Mouse (Mus musculus): ENCODE measurements around the gene Zbtb8b.
A peak's percentile ranks its signal among the peaks of the same experiment; 100 is the strongest.

The Zbtb8b gene

DNA sequence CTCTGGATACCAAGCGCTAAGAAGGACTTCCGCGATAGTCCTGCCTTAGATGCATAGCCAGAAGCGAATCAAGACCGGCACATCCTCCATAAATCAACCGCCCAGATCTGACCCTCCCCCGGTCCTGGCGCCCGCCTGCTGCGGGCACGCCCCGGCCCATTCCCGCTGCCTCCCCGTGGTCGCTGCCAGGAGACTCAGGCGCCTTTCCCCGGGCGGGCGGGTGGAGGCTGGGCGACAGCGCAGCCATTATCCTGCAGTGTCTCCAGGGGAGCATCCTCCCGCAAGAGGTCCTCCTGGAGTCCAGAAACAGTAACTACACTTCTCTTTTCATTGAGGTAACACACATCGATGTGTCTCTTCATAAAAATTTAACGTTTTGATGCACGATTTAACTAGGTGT is 34.2 kb downstream of the Zbtb8b start:
- Histone ChIP-seq H3K36me3 (ENCODE audit: insufficient read depth, low read length) (no peaks in the 10 kb centered on the region), H3K4me3 (replicated peaks; ENCODE audit: low read length) (peak overlapping the region; percentile 60), H3K4me1 (replicated peaks; ENCODE audit: low read depth, low read length) (peaks cover 20% of the 10 kb centered on the region), H3K9me3 (ENCODE audit: low read length) (no peaks in the 10 kb centered on the region), H3K27me3 (ENCODE audit: insufficient read depth, low read length) (no peaks in the 10 kb centered on the region)
- no peak for TF ChIP-seq NANOG (IDR thresholded peaks at IDR 0.05; ENCODE audit: borderline replicate concordance, low read length)
- TF ChIP-seq CTCF (conservative IDR thresholded peaks at IDR 0.05; ENCODE audit: low read length), result peak; percentile 14; the same call in 1 of the 2 replicates
- TF ChIP-seq POU5F1 (IDR thresholded peaks at IDR 0.05; ENCODE audit: borderline replicate concordance, low read length), result no peak

DNA sequence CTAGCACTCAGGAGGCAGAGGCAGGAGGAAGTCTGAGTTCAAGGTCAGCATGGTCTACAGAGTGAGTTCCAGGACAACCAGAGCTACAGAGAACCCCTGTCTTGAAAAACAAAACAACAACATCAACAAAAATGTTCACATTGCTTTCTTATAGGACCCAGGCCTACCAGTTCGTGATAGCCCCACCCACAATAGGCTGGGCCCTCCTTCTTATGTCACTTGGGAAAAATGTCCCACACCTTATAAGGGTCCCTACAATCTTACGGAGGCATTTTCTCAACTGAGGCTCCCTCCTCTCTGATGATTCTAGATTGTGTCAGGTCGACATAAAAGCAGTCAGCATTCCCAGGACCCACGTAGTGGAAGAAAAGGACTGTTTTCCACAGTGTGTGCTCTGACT is 40.8 kb downstream of the Zbtb8b start:
- H3K27me3 ChIP-seq (ENCODE audit: insufficient read depth, low read length), result no peaks in the 10 kb centered on the region
- H3K4me3 ChIP-seq (replicated peaks; ENCODE audit: low read length), result no peak overlapping the region
- H3K4me1 ChIP-seq (replicated peaks; ENCODE audit: low read depth, low read length), result peaks cover 48% of the 10 kb centered on the region
- no peaks in the 10 kb centered on the region for H3K36me3 ChIP-seq (ENCODE audit: insufficient read depth, low read length)
- H3K9me3 ChIP-seq (ENCODE audit: low read length), result no peaks in the 10 kb centered on the region
- TF ChIP-seq CTCF (conservative IDR thresholded peaks at IDR 0.05; ENCODE audit: low read length), result no peak
- no peak for TF ChIP-seq NANOG (IDR thresholded peaks at IDR 0.05; ENCODE audit: borderline replicate concordance, low read length)
- TF ChIP-seq POU5F1 (IDR thresholded peaks at IDR 0.05; ENCODE audit: borderline replicate concordance, low read length), result no peak

DNA sequence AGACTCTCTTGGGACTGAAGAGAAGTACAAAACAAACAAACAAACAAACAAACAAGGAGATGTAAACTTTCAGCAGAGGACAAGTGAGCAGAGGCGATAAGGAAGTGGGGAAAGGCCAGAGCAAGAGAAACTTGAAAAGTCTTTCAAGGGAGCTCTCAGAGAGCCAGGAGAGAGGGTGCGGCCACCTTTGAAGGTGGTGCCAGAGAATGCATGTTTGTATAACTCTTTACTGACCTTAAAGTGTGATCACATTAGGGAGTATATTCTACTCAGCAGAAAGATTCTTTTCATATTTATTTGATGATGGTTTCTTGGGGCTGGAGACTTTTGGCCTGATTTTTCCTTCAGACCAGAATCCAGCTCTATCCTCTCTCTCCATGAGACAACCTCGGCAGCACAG is 43.7 kb downstream of the Zbtb8b start:
- H3K27me3 ChIP-seq (ENCODE audit: insufficient read depth, low read length), result no peaks in the 10 kb centered on the region
- H3K4me3 ChIP-seq (replicated peaks; ENCODE audit: low read length), result no peak overlapping the region
- TF ChIP-seq POU5F1 (IDR thresholded peaks at IDR 0.05; ENCODE audit: borderline replicate concordance, low read length) (no peak), CTCF (conservative IDR thresholded peaks at IDR 0.05; ENCODE audit: low read length) (no peak), NANOG (IDR thresholded peaks at IDR 0.05; ENCODE audit: borderline replicate concordance, low read length) (no peak)
- H3K9me3 ChIP-seq (ENCODE audit: low read length), result no peaks in the 10 kb centered on the region
- H3K36me3 ChIP-seq (ENCODE audit: insufficient read depth, low read length), result no peaks in the 10 kb centered on the region
- H3K4me1 ChIP-seq (replicated peaks; ENCODE audit: low read depth, low read length), result peaks cover 75% of the 10 kb centered on the region

DNA sequence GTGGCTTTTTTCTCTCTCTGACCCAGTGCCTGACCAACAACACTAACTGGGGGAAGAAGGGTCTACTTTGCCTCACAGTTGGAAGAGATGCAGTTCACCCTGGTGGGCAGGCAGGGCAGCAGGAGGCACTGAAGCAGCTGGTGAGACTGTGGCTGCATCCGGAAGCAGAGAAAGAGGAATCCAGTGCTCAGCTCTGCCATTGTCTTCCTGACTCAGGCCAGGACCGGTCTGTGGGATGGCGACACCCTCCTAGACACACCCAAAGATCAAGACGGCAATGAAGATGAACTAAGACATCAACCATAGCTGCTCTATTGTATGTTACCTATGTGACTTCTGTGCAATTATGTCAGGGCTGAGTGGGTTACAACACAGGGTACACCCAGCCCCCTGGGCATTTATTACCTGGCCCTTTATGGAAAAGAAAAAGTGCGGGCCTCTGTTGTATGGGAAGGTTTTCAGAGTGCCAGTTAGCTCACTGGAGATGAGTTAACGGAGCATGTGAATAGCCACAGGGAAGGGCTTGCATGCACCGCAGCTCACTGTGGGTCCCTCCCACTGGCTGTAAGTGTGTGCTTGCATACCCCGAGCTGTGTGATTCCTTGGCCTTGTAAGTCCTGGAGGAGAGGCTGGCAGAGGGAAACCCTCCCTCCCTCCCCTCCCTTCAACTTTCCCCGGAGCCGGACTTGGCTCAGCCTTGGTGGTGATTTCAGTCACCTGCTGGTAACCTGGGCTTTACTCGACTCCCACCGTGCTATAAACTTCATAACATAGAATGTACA is 46.4 kb downstream of the Zbtb8b start:
- Histone ChIP-seq H3K27me3 (ENCODE audit: insufficient read depth, low read length) (no peaks in the 10 kb centered on the region), H3K4me3 (replicated peaks; ENCODE audit: low read length) (peak overlapping the region; percentile 57), H3K9me3 (ENCODE audit: low read length) (no peaks in the 10 kb centered on the region), H3K4me1 (replicated peaks; ENCODE audit: low read depth, low read length) (peaks cover 77% of the 10 kb centered on the region), H3K36me3 (ENCODE audit: insufficient read depth, low read length) (no peaks in the 10 kb centered on the region)
- TF ChIP-seq NANOG (IDR thresholded peaks at IDR 0.05; ENCODE audit: borderline replicate concordance, low read length) (peak; percentile 43; the same call in 1 of the 2 replicates), POU5F1 (IDR thresholded peaks at IDR 0.05; ENCODE audit: borderline replicate concordance, low read length) (no peak), CTCF (conservative IDR thresholded peaks at IDR 0.05; ENCODE audit: low read length) (no peak)

DNA sequence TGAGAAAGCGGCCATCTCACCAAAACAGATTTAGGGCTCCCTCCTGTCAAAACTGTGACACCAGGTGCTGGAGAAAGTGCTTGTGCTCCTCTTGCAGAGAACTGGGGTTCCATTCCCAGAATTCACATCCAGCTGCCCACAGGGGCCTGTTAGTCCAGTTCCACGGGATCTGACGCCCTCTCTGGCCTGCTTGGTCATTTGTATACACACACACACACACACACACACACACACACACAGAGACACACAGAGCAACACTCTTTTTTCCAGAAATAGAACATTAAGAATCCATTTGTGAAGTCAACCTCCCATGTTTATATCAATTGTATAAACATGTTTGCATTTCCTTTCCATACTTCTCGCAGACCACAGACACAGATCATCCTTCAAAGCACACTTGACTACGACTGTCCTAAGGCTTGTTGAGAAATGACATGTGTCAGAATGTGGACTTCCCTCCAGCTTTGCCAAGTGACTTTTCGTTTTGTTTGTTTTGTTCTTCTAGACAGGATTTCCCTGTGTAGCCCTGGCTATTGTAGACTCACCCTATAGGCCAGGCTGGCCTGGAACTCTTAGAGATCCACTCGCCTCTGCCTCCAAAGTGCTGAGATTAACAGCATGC is 49.6 kb downstream of the Zbtb8b start:
- TF ChIP-seq CTCF (conservative IDR thresholded peaks at IDR 0.05; ENCODE audit: low read length) (no peak), NANOG (IDR thresholded peaks at IDR 0.05; ENCODE audit: borderline replicate concordance, low read length) (no peak), POU5F1 (IDR thresholded peaks at IDR 0.05; ENCODE audit: borderline replicate concordance, low read length) (no peak)
- Histone ChIP-seq H3K27me3 (ENCODE audit: insufficient read depth, low read length) (no peaks in the 10 kb centered on the region), H3K4me3 (replicated peaks; ENCODE audit: low read length) (no peak overlapping the region), H3K9me3 (ENCODE audit: low read length) (no peaks in the 10 kb centered on the region), H3K4me1 (replicated peaks; ENCODE audit: low read depth, low read length) (peaks cover 84% of the 10 kb centered on the region), H3K36me3 (ENCODE audit: insufficient read depth, low read length) (no peaks in the 10 kb centered on the region)

DNA sequence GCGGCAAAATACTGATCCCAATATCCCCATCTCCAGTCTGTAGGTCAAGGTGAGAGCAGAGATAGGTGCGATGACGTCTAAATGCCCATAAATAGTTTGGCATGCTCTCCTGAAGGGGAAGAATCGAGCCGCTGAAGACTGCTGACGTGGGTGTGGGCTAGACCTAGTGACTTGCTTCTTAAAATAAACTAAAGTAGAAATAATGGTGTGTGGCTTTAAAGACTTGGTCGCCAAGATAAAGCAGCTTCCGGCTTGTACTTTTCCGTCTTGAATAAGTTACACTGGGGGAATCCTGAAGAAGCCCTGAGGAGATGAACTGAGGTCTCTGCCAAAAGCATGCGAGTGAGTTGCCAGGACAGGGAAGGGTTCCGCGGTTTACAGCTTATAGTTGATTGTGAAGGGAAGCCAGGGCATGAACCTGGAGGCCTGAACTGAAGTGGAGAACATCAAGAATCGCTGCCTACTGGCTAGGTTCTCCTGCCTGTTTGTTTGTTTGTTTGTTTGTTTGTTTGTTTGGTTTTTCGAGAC is 50.4 kb downstream of the Zbtb8b start:
- peaks cover 84% of the 10 kb centered on the region for H3K4me1 ChIP-seq (replicated peaks; ENCODE audit: low read depth, low read length)
- TF ChIP-seq NANOG (IDR thresholded peaks at IDR 0.05; ENCODE audit: borderline replicate concordance, low read length) (no peak), CTCF (conservative IDR thresholded peaks at IDR 0.05; ENCODE audit: low read length) (no peak), POU5F1 (IDR thresholded peaks at IDR 0.05; ENCODE audit: borderline replicate concordance, low read length) (no peak)
- H3K36me3 ChIP-seq (ENCODE audit: insufficient read depth, low read length), result no peaks in the 10 kb centered on the region
- 0 out of 2 replicates have a peak overlapping the region, but pooled peaks have one; percentile 13 for H3K4me3 ChIP-seq (replicated peaks; ENCODE audit: low read length)
- no peaks in the 10 kb centered on the region for H3K27me3 ChIP-seq (ENCODE audit: insufficient read depth, low read length)
- H3K9me3 ChIP-seq (ENCODE audit: low read length), result no peaks in the 10 kb centered on the region

DNA sequence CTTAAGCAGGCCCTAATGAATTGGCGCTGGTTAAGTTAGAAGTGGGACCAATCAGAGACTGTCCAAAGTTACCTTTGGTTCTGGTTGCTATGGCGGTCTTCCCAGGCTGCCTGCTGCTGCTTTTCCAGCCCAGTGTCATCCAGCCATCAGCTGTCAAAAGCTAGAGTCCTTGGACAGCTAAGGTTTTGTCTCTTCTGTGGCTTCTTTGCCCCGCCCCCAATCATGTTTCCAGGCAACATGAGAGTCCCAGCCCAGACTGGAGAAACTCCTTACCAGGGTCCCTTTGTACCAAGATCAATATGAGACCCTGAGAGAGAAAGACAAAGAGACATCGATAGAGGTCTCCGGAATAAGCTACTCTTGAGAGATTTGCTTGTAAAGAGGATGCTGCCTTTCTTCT is 52.2 kb downstream of the Zbtb8b start:
- H3K27me3 ChIP-seq (ENCODE audit: insufficient read depth, low read length), result no peaks in the 10 kb centered on the region
- no peaks in the 10 kb centered on the region for H3K9me3 ChIP-seq (ENCODE audit: low read length)
- no peak overlapping the region; the same call in 1 of the 2 replicates for H3K4me3 ChIP-seq (replicated peaks; ENCODE audit: low read length)
- no peaks in the 10 kb centered on the region for H3K36me3 ChIP-seq (ENCODE audit: insufficient read depth, low read length)
- TF ChIP-seq POU5F1 (IDR thresholded peaks at IDR 0.05; ENCODE audit: borderline replicate concordance, low read length), result no peak
- no peak for TF ChIP-seq NANOG (IDR thresholded peaks at IDR 0.05; ENCODE audit: borderline replicate concordance, low read length)
- TF ChIP-seq CTCF (conservative IDR thresholded peaks at IDR 0.05; ENCODE audit: low read length), result no peak
- H3K4me1 ChIP-seq (replicated peaks; ENCODE audit: low read depth, low read length), result peaks cover 82% of the 10 kb centered on the region

DNA sequence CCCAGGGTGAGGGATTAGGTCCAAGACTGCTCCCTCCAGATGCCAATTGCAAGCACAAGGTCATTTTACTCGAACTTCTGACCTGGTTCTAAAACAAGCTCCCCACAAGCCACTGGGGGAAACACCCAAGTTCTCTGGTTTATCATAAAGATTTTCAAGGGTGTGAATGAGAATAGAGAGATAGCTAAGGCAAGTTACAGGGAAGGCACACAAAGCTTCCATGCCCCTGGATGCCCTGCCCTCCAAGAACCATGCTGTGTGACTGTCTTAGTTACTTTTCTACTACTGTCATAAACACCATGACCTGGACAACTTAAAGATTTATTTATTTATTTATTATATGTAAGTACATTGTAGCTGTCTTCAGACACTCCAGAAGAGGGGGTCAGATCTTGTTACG is 53.7 kb downstream of the Zbtb8b start:
- TF ChIP-seq NANOG (IDR thresholded peaks at IDR 0.05; ENCODE audit: borderline replicate concordance, low read length) (no peak), CTCF (conservative IDR thresholded peaks at IDR 0.05; ENCODE audit: low read length) (no peak), POU5F1 (IDR thresholded peaks at IDR 0.05; ENCODE audit: borderline replicate concordance, low read length) (no peak)
- Histone ChIP-seq H3K36me3 (ENCODE audit: insufficient read depth, low read length) (no peaks in the 10 kb centered on the region), H3K4me1 (replicated peaks; ENCODE audit: low read depth, low read length) (peaks cover 80% of the 10 kb centered on the region), H3K9me3 (ENCODE audit: low read length) (no peaks in the 10 kb centered on the region), H3K27me3 (ENCODE audit: insufficient read depth, low read length) (no peaks in the 10 kb centered on the region), H3K4me3 (replicated peaks; ENCODE audit: low read length) (no peak overlapping the region)
